Mouse (Mus musculus) hindbrain, embryonic 14.5 days (tissue): Measurements from ENCODE around the gene Inf2. TPM values are rescaled to one million over a fixed set of nuclear protein-coding genes. Genes with fewer than 3 reads are reported as not detected.

Source experiments
- ATAC-seq: fragments of 200-750 bp; cut with Nextera tagmentation; 2 replicates; pipeline ENCODE4 v1.8.0; 2017; ENCODE audit warnings: moderate number of reproducible peaks, mild to moderate bottlenecking, moderate TSS enrichment, moderate library complexity; ENCODE audit not compliant: low FRiP score
- DNase-seq: peaks from one replicate; pipeline ENCODE4 v3.0.0-alpha.2; 2015; ENCODE audit warnings: low spot score
- H3K27ac ChIP-seq: fragments of 300-500 bp; sonication (generic); 2 replicates; pipeline ENCODE4 v1.5.1; 2014; ENCODE audit warnings: mild to moderate bottlenecking, moderate library complexity
- H3K27me3 ChIP-seq: fragments of 300-500 bp; sonication (generic); 2 replicates; pipeline ENCODE4 v1.6.1; 2014; ENCODE audit warnings: mild to moderate bottlenecking, low read length, mixed read lengths; ENCODE audit not compliant: control insufficient read depth, insufficient read depth
- H3K36me3 ChIP-seq: fragments of 300-500 bp; sonication (generic); replicated peaks from 2 replicates; pipeline ENCODE4 v1.6.1; 2014; ENCODE audit not compliant: control insufficient read depth, insufficient read depth
- H3K4me1 ChIP-seq: fragments of 300-500 bp; sonication (generic); replicated peaks from 2 replicates; pipeline ENCODE4 v1.6.1; 2014; ENCODE audit warnings: antibody characterized with exemption, low read length, mixed read lengths; ENCODE audit not compliant: control insufficient read depth, insufficient read depth
- H3K4me2 ChIP-seq: fragments of 300-500 bp; sonication (generic); replicated peaks from 2 replicates; pipeline ENCODE4 v1.6.1; 2014; ENCODE audit warnings: mild to moderate bottlenecking, moderate library complexity
- H3K4me3 ChIP-seq: fragments of 300-500 bp; sonication (generic); replicated peaks from 2 replicates; pipeline ENCODE4 v1.5.1; 2014; ENCODE audit warnings: mild to moderate bottlenecking, low read length
- H3K9ac ChIP-seq: fragments of 300-500 bp; sonication (generic); 2 replicates; pipeline ENCODE4 v1.6.1; 2014
- H3K9me3 ChIP-seq: fragments of 300-500 bp; sonication (generic); 2 replicates; pipeline ENCODE4 v1.6.1; 2016; ENCODE audit warnings: low read length; ENCODE audit not compliant: control insufficient read depth
- WGBS: fragments of 180-500 bp; shearing (Covaris S2); extraction: QIAGEN DNeasy Blood & Tissue Kit; methylation state at CpG from one replicate; pipeline ENCODE4 v1.1.7; 2014; 5-methylcytosine and 5-hydroxymethylcytosine counted together
- polyA plus RNA-seq: library from polyadenylated mRNA; unstranded; fragments of >200 nt; fragmentation: Nextera tagmentation; extraction: Ambion mirVana; gene quantifications from 2 replicates; pipeline ENCODE4 v1.2.1, GENCODE M21; 2014

Gene Inf2
- polyA plus RNA-seq, 1 experiment from 2014 or later = 1.5 TPM

DNA sequence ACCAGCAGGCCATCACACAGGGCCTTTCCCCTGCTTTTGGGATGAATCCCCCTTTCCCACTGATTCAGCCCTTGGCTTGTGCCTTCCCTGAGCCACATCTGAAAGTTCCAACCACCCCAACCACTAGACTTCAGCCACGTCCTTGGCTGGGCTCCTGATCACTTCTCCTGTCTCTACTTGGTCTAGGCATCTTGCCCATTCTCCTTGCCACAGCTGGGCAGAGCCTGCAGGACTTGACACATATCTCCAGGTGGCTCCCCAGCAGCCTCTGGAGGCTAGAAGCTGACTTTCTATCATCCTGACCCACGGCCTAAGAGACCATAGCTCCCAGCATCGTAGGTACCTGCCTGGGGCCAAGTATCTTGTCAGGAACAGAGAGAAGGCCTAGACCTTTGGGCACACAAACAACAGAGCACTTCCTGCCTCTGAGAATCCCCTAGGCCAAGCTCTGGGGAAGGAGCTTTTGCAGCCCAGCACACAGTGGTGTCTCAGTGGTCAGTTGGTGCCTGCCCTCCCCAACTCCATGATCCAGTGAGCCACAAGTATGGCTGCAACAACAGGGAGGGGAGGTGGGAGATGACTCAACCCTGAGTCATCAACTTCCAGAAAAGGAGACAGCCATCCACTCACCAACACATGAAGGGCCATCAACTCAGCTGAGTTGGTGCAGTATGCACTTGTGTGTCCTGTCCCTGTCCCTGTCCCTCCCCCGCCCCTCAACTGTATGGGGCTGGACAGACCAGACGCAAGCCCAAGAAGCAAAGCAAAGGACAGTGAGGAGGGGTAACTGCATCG is 10.1 kb upstream of the Inf2 start:
- H3K4me3 ChIP-seq = no peak overlapping the region
- H3K9ac ChIP-seq = no peak overlapping the region
- 81% methylated on average over 6 of the region's 6 CpGs for WGBS
- no peaks in the 10 kb centered on the region for H3K36me3 ChIP-seq
- 0 out of 2 replicates have a peak, but pooled peaks cover 7% of the 10 kb centered on the region for H3K4me1 ChIP-seq
- no peak overlapping the region for H3K4me2 ChIP-seq
- H3K9me3 ChIP-seq = no peaks in the 10 kb centered on the region
- DNase-seq (no peak), ATAC-seq (no peak)
- H3K27me3 ChIP-seq = no peaks in the 10 kb centered on the region
- no peak overlapping the region for H3K27ac ChIP-seq

DNA sequence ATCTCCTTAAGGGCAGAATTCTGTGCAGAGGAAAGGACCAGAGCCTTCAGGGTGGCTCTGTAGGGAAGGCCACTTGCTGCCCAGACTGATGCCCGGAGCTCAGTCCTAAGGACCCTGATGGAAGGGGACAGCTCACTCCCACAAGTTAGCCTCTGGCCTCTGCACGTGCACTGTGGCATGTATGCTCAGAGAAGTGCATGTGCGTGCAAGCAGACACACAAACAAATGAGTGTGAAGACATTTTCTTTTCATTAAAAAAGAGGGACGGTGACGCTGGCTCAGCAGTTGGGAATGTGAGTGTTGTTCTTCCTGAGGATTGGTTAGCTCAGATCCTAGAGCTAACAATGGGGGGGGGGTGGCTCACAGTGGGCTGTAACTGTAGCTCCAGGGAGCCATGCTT is 9.2 kb upstream of the Inf2 start:
- Histone ChIP-seq H3K4me2 (no peak overlapping the region), H3K27ac (no peak overlapping the region), H3K9me3 (no peaks in the 10 kb centered on the region), H3K4me1 (0 out of 2 replicates have a peak, but pooled peaks cover 7% of the 10 kb centered on the region), H3K4me3 (no peak overlapping the region), H3K36me3 (no peaks in the 10 kb centered on the region), H3K9ac (no peak overlapping the region), H3K27me3 (no peaks in the 10 kb centered on the region)
- DNase-seq (no peak), ATAC-seq (no peak)
- WGBS = 47% methylated on average over 5 of the region's 5 CpGs

DNA sequence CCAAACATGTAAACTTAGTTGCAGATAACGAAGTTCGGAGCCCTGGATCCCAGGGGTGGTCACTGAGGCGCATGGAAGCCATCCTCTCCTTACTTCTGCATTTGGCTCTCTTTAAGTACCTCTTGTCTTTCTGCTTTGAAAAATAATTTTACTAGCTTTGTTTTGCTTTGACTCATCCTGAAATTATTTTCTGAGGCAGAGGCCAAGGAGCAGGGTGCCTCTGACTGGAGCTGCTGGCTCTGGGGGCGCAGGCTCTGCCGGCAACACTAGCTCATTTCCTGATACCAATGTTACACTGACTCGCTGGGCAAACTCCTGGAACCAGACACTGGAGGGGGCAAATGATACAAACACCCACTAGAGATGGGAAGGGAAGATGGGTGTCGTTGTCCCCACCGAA is 8.7 kb upstream of the Inf2 start:
- Histone ChIP-seq H3K27me3 (no peaks in the 10 kb centered on the region), H3K9me3 (no peaks in the 10 kb centered on the region), H3K4me1 (0 out of 2 replicates have a peak, but pooled peaks cover 7% of the 10 kb centered on the region), H3K27ac (no peak overlapping the region), H3K9ac (no peak overlapping the region), H3K4me3 (no peak overlapping the region), H3K36me3 (no peaks in the 10 kb centered on the region), H3K4me2 (no peak overlapping the region)
- 85% methylated on average over 8 of the region's 8 CpGs for WGBS
- ATAC-seq (no peak), DNase-seq (no peak)

DNA sequence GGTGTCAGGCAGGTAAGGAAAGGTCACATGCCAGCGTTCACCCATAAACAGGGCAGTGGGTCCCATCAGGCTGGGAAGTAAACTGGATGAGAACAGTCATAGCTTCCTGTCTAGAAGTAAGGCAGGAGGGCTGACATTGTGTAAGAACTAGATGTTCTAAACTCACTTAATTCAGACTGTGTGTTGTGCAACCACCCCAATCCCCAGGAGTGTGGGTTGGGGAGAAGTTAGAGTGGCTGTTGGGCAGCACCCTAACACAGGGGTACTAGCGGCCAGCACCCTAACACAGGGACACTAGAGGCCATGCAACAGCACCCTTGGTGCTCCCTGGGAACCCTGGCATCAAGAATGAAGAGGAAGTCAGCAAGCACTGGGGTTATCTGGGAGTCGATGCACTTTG is 7.5 kb upstream of the Inf2 start:
- Histone ChIP-seq H3K4me1 (0 out of 2 replicates have a peak, but pooled peaks cover 7% of the 10 kb centered on the region), H3K27ac (no peak overlapping the region), H3K9me3 (no peaks in the 10 kb centered on the region), H3K36me3 (no peaks in the 10 kb centered on the region), H3K4me2 (no peak overlapping the region), H3K4me3 (no peak overlapping the region), H3K9ac (no peak overlapping the region), H3K27me3 (no peaks in the 10 kb centered on the region)
- 84% methylated on average over 3 of the region's 3 CpGs for WGBS
- DNase-seq (no peak), ATAC-seq (no peak)

DNA sequence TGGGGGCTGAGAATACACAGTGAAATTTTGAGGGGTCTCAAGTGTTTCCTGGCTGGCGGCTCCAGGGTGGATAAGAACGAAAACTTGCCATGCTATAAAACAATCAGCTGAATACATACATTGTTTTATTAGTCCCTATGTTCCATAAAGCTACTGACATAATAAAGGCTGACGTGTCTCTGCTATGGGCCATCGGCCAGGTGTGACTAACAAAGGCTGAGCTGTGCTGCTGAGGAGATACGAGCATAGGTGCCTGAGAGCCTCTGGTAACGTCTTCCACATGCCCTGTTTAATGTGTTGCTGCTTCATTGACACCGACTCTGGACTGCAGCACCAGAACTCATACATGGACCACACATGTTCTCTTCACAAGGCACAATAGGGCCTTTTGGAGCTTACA is 3.6 kb upstream of the Inf2 start:
- Histone ChIP-seq H3K36me3 (no peaks in the 10 kb centered on the region), H3K27me3 (peaks cover 28% of the 10 kb centered on the region), H3K27ac (no peak overlapping the region), H3K4me1 (peaks cover 12% of the 10 kb centered on the region), H3K9me3 (no peaks in the 10 kb centered on the region), H3K4me3 (no peak overlapping the region), H3K4me2 (no peak overlapping the region), H3K9ac (no peak overlapping the region)
- DNase-seq = no peak
- ATAC-seq = no peak
- WGBS = 71% methylated on average over 7 of the region's 7 CpGs

DNA sequence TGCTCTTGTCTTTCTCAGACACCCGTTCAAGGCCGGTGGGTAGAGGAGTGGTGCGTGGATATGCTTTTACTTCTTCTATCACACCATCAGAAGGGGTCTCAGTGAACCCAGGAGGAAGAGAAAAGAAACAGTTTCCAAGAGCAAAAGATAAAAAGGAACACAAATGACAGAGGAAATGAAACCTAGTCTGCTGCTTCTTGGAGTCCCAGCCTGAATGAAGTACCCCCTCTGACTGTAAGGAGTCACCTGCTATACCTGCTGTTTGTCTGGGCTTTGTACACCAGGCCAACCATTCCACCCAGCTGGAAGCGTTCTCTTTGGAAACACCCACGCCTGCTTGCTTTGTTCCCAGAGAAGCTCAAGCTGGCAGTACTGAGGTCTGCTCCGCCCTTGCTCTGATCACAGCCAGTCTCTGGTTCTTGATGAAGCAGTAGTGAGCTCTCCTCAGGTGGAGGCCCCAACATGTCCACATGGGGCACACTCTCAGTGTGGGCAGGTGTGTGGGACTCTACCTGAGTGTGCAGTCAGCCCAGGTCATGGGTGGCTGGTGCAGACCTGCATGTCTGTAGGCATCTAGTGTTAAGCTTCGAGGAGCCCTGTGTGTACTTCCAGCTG is 2.6 kb upstream of the Inf2 start:
- ATAC-seq (no peak), DNase-seq (no peak)
- Histone ChIP-seq H3K4me2 (no peak overlapping the region), H3K27ac (no peak overlapping the region), H3K36me3 (no peaks in the 10 kb centered on the region), H3K9me3 (no peaks in the 10 kb centered on the region), H3K9ac (no peak overlapping the region), H3K4me1 (peaks cover 12% of the 10 kb centered on the region), H3K27me3 (peaks cover 31% of the 10 kb centered on the region), H3K4me3 (no peak overlapping the region)
- WGBS = 68% methylated on average over 7 of the region's 7 CpGs

DNA sequence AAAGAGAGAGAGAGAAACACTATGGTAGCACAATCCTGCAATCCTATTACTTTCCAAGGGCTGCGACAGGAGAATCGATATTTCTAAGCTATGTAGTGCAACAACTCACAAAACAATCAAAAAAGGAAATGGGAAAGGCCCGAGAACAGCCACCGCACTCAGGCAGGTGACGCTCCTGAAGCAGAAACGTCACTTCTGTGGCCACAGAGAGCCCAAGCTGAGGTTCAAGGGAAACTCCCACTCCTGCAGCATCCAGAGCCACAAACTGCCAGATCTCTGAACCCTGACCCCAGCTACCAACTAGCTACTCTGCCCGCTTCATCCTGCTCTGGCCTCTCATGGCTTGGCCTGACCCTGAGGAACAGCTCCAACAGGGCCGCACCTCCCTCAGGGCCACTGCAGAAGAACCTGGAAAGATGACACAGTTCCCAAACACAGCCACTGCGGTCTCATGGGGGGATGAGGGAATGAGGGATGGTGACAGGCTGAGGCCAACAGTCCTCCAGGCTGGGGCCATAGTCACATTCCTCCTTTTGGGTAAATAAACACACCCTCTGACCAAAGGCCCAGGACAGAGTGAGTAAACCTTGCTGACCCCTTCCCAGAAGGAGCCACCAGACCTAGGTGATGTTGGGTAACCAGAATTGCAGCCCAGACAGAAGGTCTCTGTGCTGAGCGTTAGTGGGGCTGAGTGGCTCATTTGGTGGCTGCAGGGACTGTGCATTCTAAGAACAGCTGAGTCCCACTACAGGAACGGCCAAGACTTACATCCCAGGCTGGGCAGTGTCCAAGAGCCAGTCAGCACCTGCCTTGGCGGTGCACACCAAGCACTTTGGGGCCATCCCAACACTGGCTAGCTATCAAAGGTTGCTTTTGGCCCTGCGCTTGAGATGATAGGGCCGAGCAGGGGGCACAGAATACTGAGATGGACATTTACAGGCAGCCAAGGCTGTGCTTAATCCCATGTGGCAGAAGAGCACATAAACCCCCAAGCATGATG is 1.2 kb upstream of the Inf2 start:
- 81% methylated on average over 14 of the region's 14 CpGs for WGBS
- no peak overlapping the region for H3K4me3 ChIP-seq
- H3K4me2 ChIP-seq = peak overlapping the region; percentile 93; the same call in 1 of the 2 replicates
- no peak for ATAC-seq
- H3K36me3 ChIP-seq = no peaks in the 10 kb centered on the region
- no peak overlapping the region for H3K27ac ChIP-seq
- H3K9ac ChIP-seq = no peak overlapping the region
- peaks cover 12% of the 10 kb centered on the region for H3K4me1 ChIP-seq
- H3K9me3 ChIP-seq = no peaks in the 10 kb centered on the region
- peaks cover 31% of the 10 kb centered on the region for H3K27me3 ChIP-seq
- no peak for DNase-seq

DNA sequence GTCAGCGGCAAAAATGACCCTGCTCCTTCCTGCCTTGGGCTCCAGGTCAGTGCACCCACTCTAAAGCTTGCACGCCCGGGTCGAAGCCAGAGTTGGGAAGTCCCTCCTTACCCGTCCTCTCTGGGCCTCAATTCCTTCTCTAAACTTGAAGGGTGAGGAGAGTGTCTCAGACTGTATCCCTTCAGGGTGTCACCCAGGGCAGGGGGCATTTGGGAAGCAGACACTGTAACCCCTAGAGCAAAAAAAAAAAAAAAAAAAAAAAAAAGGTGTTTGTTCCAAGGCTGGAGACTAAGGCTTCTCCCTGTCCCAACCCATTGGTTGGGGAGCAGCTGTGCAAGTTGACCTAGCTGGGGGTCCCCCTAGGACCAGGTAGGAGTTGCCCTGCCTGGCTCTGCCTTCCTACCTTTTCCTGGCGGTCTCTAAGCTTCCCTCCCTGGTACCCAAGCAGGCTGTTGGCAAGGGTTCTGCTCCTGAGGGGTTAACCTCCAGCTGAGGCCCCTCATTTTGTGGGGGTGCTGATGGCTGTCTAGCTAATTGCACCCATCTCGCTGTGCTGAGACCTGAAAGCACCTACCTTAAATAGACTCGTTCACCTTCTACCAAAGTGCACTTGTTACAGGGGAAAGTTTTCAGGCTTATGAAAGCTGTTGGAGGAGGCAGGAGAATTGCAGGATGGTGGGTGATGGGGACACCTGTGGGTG is 1.1 kb downstream of the Inf2 start:
- ATAC-seq (no peak), DNase-seq (no peak)
- Histone ChIP-seq H3K9me3 (no peaks in the 10 kb centered on the region), H3K4me3 (peak overlapping the region; percentile 42), H3K36me3 (no peaks in the 10 kb centered on the region), H3K9ac (no peak overlapping the region), H3K27me3 (peaks cover 31% of the 10 kb centered on the region), H3K4me1 (peaks cover 17% of the 10 kb centered on the region), H3K27ac (no peak overlapping the region), H3K4me2 (peak overlapping the region; percentile 93)
- 66% methylated on average over 8 of the region's 8 CpGs for WGBS
